Mouse (Mus musculus): ENCODE results near the gene Rtraf. TPM values are rescaled to one million over a fixed set of nuclear protein-coding genes. Genes with fewer than 3 reads are reported as not detected.

Gene Rtraf
- polyA plus RNA-seq, 1 experiment from 2014 or later: 137 TPM

DNA sequence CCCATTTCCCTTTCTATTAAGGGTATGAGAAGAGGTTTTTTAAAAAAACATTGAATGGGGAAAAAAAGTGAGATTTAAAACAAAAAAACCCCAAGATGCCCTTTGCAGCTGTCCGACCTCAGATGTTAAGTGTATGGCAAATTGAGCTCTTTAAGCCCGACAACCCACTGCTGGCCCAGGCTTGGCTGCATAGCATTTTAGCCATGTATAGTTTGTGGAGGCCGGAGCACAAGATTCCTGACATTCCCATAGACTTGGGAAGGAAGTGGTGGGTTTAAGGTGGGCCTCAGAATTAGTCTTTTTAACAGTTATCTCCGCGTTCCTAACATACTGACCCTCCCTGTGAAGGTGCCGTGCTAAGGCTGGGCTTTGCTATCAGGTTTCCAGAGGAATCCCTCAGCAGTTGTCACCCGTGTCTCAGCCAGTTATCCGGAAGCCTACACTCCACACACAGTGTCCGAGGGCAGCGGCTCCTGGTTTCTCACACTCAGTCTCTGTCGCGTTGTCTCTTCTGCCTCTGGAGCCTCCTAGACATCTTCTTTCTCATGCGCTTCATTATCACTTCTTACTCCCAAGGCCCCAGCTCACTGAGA, 49.5 kb downstream of the Rtraf start:
- Histone ChIP-seq H3K9ac (replicated peaks; ENCODE audit: low read depth) (no peak overlapping the region), H3K4me3 (ENCODE audit: low read depth, low read length) (no peak overlapping the region), H3K9me3 (ENCODE audit: low read length) (no peaks in the 10 kb centered on the region), H3K36me3 (ENCODE audit: insufficient read depth, low read length) (no peaks in the 10 kb centered on the region), H3K4me2 (replicated peaks; ENCODE audit: low read depth, low read length) (no peak overlapping the region), H3K4me1 (ENCODE audit: insufficient read depth, low read depth, low read length) (no peaks in the 10 kb centered on the region), H3K27me3 (replicated peaks; ENCODE audit: insufficient read depth, low read length) (0 out of 2 replicates have a peak, but pooled peaks cover 3% of the 10 kb centered on the region), H3K27ac (ENCODE audit: low read length) (no peak overlapping the region)
- TF ChIP-seq CTCF (IDR thresholded peaks at IDR 0.05): no peak
- no peak for TF ChIP-seq EP300 (IDR thresholded peaks at IDR 0.05)
- ATAC-seq: no peak
- DNase-seq (ENCODE audit: low spot score): no peak
- 41% methylated on average over 13 of the region's 13 CpGs for WGBS

DNA sequence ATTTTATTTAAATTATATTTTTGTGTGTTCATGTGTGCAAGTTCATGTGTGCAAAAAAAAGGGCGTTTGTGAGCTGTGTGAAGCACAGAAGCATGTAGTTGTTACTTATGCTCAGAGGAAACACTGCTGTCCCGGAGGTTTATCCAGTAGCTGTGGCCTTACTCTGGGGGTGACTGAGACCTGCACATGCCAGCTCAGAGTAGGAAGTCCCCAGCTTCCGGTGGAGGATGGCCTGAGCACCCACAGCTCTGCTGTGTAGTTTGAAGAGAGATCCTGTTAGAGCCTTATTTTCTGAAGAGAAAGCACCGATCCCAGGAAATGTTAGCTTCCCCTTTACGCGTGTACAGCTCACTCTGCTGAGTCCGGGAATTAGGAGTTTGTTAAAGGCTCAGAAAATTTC, 52.5 kb downstream of the Rtraf start:
- no peak for DNase-seq (ENCODE audit: low spot score)
- Histone ChIP-seq H3K9ac (replicated peaks; ENCODE audit: low read depth) (no peak overlapping the region), H3K4me3 (ENCODE audit: low read depth, low read length) (no peak overlapping the region), H3K4me2 (replicated peaks; ENCODE audit: low read depth, low read length) (no peak overlapping the region), H3K9me3 (ENCODE audit: low read length) (no peaks in the 10 kb centered on the region), H3K4me1 (ENCODE audit: insufficient read depth, low read depth, low read length) (no peaks in the 10 kb centered on the region), H3K27ac (ENCODE audit: low read length) (no peak overlapping the region), H3K36me3 (ENCODE audit: insufficient read depth, low read length) (no peaks in the 10 kb centered on the region), H3K27me3 (replicated peaks; ENCODE audit: insufficient read depth, low read length) (0 out of 2 replicates have a peak, but pooled peaks cover 3% of the 10 kb centered on the region)
- no peak for ATAC-seq
- WGBS: 58% methylated on average over 7 of the region's 7 CpGs
- TF ChIP-seq EP300 (IDR thresholded peaks at IDR 0.05) (no peak), CTCF (IDR thresholded peaks at IDR 0.05) (no peak)

DNA sequence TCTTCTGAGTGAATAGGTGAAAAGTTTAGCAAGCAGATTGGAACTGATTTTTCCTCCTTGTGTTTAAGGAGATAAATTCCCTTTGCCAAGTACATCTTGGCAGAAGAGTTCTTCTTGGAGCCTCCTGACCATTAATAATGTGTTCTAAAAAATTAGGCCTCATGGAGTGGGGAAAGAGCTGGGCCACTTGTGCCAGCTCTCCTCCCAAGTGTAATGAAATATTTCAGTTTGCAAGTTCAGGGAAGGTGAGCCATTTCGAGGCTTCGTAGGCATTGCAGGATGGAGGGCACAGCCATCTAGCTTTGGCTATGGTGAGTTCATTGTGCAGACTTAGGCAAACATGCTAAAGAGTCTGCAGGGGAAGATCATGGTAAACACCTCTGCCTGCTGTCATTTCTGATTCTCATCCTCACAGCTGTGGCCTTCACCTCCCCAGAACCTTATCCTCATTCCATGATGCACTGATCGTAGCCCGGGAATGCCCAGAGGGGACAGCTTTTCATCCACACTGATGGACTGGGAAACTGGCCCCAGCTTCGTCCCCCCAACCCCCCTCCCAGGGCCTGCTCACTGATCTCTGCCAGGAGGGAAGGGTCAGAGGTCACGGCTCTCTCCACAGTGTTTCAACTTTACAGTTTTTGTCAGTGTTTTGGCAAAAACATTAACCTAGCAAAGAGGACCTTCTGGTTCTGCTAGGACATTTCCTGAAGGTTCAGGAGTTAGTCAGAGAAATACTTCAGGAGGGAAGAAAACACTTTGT, 54.0 kb downstream of the Rtraf start:
- Histone ChIP-seq H3K4me3 (ENCODE audit: low read depth, low read length) (no peak overlapping the region), H3K27ac (ENCODE audit: low read length) (no peak overlapping the region), H3K27me3 (replicated peaks; ENCODE audit: insufficient read depth, low read length) (0 out of 2 replicates have a peak, but pooled peaks cover 3% of the 10 kb centered on the region), H3K9ac (replicated peaks; ENCODE audit: low read depth) (no peak overlapping the region), H3K4me2 (replicated peaks; ENCODE audit: low read depth, low read length) (no peak overlapping the region), H3K4me1 (ENCODE audit: insufficient read depth, low read depth, low read length) (no peaks in the 10 kb centered on the region), H3K9me3 (ENCODE audit: low read length) (no peaks in the 10 kb centered on the region), H3K36me3 (ENCODE audit: insufficient read depth, low read length) (0 out of 2 replicates have a peak, but pooled peaks cover 5% of the 10 kb centered on the region)
- DNase-seq (ENCODE audit: low spot score) (no peak), ATAC-seq (no peak)
- TF ChIP-seq CTCF (IDR thresholded peaks at IDR 0.05) (no peak), EP300 (IDR thresholded peaks at IDR 0.05) (no peak)
- 44% methylated on average over 6 of the region's 6 CpGs for WGBS

DNA sequence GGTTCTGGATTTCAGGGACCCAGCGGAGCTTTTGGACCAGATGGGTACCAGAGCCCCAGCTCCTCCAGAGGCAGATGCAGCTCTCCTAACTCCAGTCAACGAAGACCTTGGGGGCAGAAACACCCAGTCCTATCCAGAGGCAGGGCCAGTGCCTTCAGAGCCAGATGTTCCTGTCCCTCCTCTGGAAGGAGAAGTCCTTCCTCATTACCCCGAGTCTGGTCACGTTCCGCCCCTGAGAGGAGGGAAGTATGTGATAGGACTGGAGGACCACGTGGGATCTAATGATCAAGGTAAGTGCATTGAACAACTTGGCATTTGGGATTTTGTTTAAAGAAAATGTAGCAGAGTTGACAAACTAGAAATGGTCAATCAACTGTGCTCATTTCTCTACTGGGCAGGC, 55.0 kb downstream of the Rtraf start:
- WGBS: 86% methylated on average over 6 of the region's 6 CpGs
- Histone ChIP-seq H3K4me3 (ENCODE audit: low read depth, low read length) (no peak overlapping the region), H3K27ac (ENCODE audit: low read length) (no peak overlapping the region), H3K9me3 (ENCODE audit: low read length) (no peaks in the 10 kb centered on the region), H3K27me3 (replicated peaks; ENCODE audit: insufficient read depth, low read length) (0 out of 2 replicates have a peak, but pooled peaks cover 3% of the 10 kb centered on the region), H3K9ac (replicated peaks; ENCODE audit: low read depth) (no peak overlapping the region), H3K4me2 (replicated peaks; ENCODE audit: low read depth, low read length) (no peak overlapping the region), H3K4me1 (ENCODE audit: insufficient read depth, low read depth, low read length) (no peaks in the 10 kb centered on the region), H3K36me3 (ENCODE audit: insufficient read depth, low read length) (0 out of 2 replicates have a peak, but pooled peaks cover 5% of the 10 kb centered on the region)
- DNase-seq (ENCODE audit: low spot score) (no peak), ATAC-seq (no peak)
- TF ChIP-seq CTCF (IDR thresholded peaks at IDR 0.05) (no peak), EP300 (IDR thresholded peaks at IDR 0.05) (no peak)

DNA sequence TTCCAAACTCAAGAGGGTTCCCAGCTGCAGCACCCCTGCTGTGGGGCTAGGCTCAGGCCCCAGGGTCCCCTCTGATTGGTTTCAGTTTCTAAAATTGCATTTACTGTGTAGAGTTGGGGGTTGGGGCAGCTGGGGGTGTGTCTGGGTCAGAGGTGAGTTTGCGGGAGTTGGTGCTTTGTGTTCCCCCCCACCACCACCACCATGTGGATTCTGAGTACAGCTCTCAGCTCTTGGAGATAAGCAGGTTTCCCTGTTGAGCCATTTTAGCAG, 57.3 kb downstream of the Rtraf start:
- Histone ChIP-seq H3K4me3 (ENCODE audit: low read depth, low read length) (no peak overlapping the region), H3K27ac (ENCODE audit: low read length) (no peak overlapping the region), H3K27me3 (replicated peaks; ENCODE audit: insufficient read depth, low read length) (no peaks in the 10 kb centered on the region; the same call in 1 of the 2 replicates), H3K4me2 (replicated peaks; ENCODE audit: low read depth, low read length) (no peak overlapping the region), H3K4me1 (ENCODE audit: insufficient read depth, low read depth, low read length) (no peaks in the 10 kb centered on the region), H3K9ac (replicated peaks; ENCODE audit: low read depth) (no peak overlapping the region), H3K36me3 (ENCODE audit: insufficient read depth, low read length) (0 out of 2 replicates have a peak, but pooled peaks cover 5% of the 10 kb centered on the region), H3K9me3 (ENCODE audit: low read length) (no peaks in the 10 kb centered on the region)
- TF ChIP-seq CTCF (IDR thresholded peaks at IDR 0.05): no peak
- TF ChIP-seq EP300 (IDR thresholded peaks at IDR 0.05): no peak
- WGBS: 55% methylated on average over 1 of the region's 1 CpGs
- ATAC-seq: no peak
- no peak for DNase-seq (ENCODE audit: low spot score)

DNA sequence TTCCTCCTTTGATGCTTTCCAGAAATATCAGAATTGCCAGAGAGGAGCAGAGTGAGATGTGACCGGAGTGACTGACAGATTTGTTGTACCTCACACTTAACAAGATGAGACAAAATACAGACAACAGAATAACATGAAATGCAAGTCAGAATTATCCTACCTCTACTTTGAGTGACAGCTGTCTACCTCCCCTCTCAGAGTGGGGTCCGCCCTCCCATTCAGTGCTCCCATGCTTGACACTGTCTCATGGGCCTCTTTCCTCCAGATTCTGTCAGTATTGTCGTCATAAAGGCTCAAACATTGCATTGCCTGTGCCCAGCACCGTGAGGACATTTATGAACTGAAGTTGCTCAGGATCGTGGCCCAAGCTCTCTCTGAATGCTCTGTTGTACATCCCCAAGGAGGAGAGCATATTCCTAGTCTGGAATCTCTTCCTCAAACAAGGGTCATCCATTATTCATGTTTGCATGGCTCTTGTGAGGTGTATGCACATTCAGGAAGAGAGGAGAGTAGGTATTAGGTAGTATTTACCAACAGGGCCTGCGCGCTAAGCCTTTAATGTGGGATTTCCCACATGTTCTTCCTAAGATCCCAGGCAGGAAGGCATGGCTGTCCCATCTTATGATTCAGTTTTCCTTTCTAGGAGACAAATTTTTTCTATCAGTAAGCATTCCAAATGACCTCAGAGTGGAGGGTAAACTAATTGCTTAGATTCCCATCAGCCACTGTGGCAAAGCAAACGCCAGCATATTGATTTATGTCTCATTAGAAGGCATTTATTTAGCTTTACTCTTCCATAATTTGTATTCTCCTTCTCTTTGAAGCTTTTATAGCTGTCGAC, 57.9 kb downstream of the Rtraf start:
- H3K27me3 ChIP-seq (replicated peaks; ENCODE audit: insufficient read depth, low read length): no peaks in the 10 kb centered on the region; the same call in 1 of the 2 replicates
- H3K4me2 ChIP-seq (replicated peaks; ENCODE audit: low read depth, low read length): no peak overlapping the region
- H3K4me1 ChIP-seq (ENCODE audit: insufficient read depth, low read depth, low read length): no peaks in the 10 kb centered on the region
- no peak overlapping the region for H3K27ac ChIP-seq (ENCODE audit: low read length)
- DNase-seq (ENCODE audit: low spot score) (no peak), ATAC-seq (no peak)
- 0 out of 2 replicates have a peak, but pooled peaks cover 5% of the 10 kb centered on the region for H3K36me3 ChIP-seq (ENCODE audit: insufficient read depth, low read length)
- H3K9me3 ChIP-seq (ENCODE audit: low read length): no peaks in the 10 kb centered on the region
- H3K9ac ChIP-seq (replicated peaks; ENCODE audit: low read depth): no peak overlapping the region
- TF ChIP-seq EP300 (IDR thresholded peaks at IDR 0.05) (no peak), CTCF (IDR thresholded peaks at IDR 0.05) (no peak)
- WGBS: 67% methylated on average over 9 of the region's 9 CpGs
- H3K4me3 ChIP-seq (ENCODE audit: low read depth, low read length): no peak overlapping the region

All from lung, postnatal 0 days (tissue).